Comparison of ENCODE assay signal across 8 mouse cellular contexts in genomic region chr11:87073866-87074440, GRCm38 (mm10). TPM values are rescaled to one million over a fixed set of nuclear protein-coding genes. Genes with fewer than 3 reads are reported as not detected.
A peak's percentile ranks its signal among the peaks of the same experiment; 100 is the strongest.
DNase-seq lines count a peak whose midpoint lies in the region; ATAC-seq and TF ChIP-seq lines count a peak whose summit lies in the region.

Gene Gdpd1 (minus strand): TSS chr11:87074062.

- H3K4me2 ChIP-seq in kidney, embryonic 14.5 days (replicated peaks; ENCODE audit: low read depth, low read length) = peak within 1 kb of the TSS; percentile 97
- peak within 1 kb of the TSS; percentile 91 for H3K4me2 ChIP-seq in limb, embryonic 15.5 days

- TF ChIP-seq CTCF in bone marrow macrophage, adult 2 months (IDR thresholded peaks at IDR 0.05; ENCODE audit: low read depth, low read length) = no peak
- no peak for TF ChIP-seq CTCF in embryonic fibroblast, embryonic 13.5 days (IDR thresholded peaks at IDR 0.05; ENCODE audit: borderline replicate concordance, insufficient read depth, low read length)

- H3K36me3 ChIP-seq in kidney, embryonic 14.5 days (ENCODE audit: control insufficient read depth, insufficient read depth, low read length) = peaks cover 17% of the 10 kb centered on the region
- H3K36me3 ChIP-seq in limb, embryonic 15.5 days = peaks cover 21% of the 10 kb centered on the region

- H3K9me3 ChIP-seq in kidney, embryonic 14.5 days (ENCODE audit: control insufficient read depth, low read length) = no peaks in the 10 kb centered on the region
- H3K9me3 ChIP-seq in limb, embryonic 15.5 days = no peaks in the 10 kb centered on the region

- peak within 1 kb of the TSS; percentile 42 for H3K27ac ChIP-seq in bone marrow macrophage, adult 2 months (ENCODE audit: insufficient read depth, low read depth, low read length)
- H3K27ac ChIP-seq in embryonic fibroblast, embryonic 13.5 days (ENCODE audit: insufficient read depth, low read length) = no peak within 1 kb of the TSS
- H3K27ac ChIP-seq in kidney, embryonic 14.5 days (ENCODE audit: low read depth, low read length) = peak within 1 kb of the TSS; percentile 68
- peak within 1 kb of the TSS; percentile 62 for H3K27ac ChIP-seq in limb, embryonic 15.5 days

- peak; percentile 93 for ATAC-seq in kidney, embryonic 14.5 days (ENCODE audit: low FRiP score, low TSS enrichment)
- peak; percentile 84 for ATAC-seq in limb, embryonic 15.5 days (ENCODE audit: insufficient number of reproducible peaks, low FRiP score, low TSS enrichment, low read depth)
- ATAC-seq in monocyte, adult 5-6 weeks (replicated peaks; ENCODE audit: insufficient number of reproducible peaks, low FRiP score, low TSS enrichment, poor library complexity, severe bottlenecking) = peak; percentile 71

- H3K4me1 ChIP-seq in bone marrow macrophage, adult 2 months (ENCODE audit: control insufficient read depth, insufficient read depth, low read length) = peaks cover 13% of the 10 kb centered on the region
- H3K4me1 ChIP-seq in embryonic fibroblast, embryonic 13.5 days (ENCODE audit: control insufficient read depth, insufficient read depth, low read length) = 0 out of 2 replicates have a peak, but pooled peaks cover 2% of the 10 kb centered on the region
- no peaks in the 10 kb centered on the region; the same call in 1 of the 2 replicates for H3K4me1 ChIP-seq in kidney, embryonic 14.5 days (ENCODE audit: control insufficient read depth, insufficient read depth, low read length)
- H3K4me1 ChIP-seq in limb, embryonic 15.5 days = peaks cover 7% of the 10 kb centered on the region; the same call in 1 of the 2 replicates

- peak within 1 kb of the TSS; percentile 88 for H3K4me3 ChIP-seq in bone marrow macrophage, adult 2 months (ENCODE audit: insufficient read depth, low read length)
- peak within 1 kb of the TSS; percentile 71 for H3K4me3 ChIP-seq in embryonic fibroblast, embryonic 13.5 days (ENCODE audit: insufficient read depth, low read length)
- peak within 1 kb of the TSS; percentile 69 for H3K4me3 ChIP-seq in kidney, embryonic 14.5 days (ENCODE audit: low read length)
- peak within 1 kb of the TSS; percentile 54 for H3K4me3 ChIP-seq in limb, embryonic 15.5 days

- peak within 1 kb of the TSS; percentile 68 for H3K9ac ChIP-seq in kidney, embryonic 14.5 days (ENCODE audit: low read depth, low read length)
- H3K9ac ChIP-seq in limb, embryonic 15.5 days = peak within 1 kb of the TSS; percentile 52

- DNase-seq in 416B (ENCODE audit: low read depth) = peak; percentile 89
- peak; percentile 87 to 88 for DNase-seq in heart, adult 9 months (ENCODE audit: low spot score in 2 of 2)
- DNase-seq in spleen, postnatal 4 days (ENCODE audit: low spot score in 2 of 2) = peak; percentile 84 to 92

- 1% methylated on average over 43 of the region's 43 CpGs for WGBS in kidney, embryonic 14.5 days
- WGBS in limb, embryonic 15.5 days = under 1% methylated on average over 43 of the region's 43 CpGs

- no peak for TF ChIP-seq POLR2A in bone marrow macrophage, adult 2 months (IDR thresholded peaks at IDR 0.05; ENCODE audit: borderline replicate concordance, low read depth, low read length)
- TF ChIP-seq POLR2A in embryonic fibroblast, embryonic 13.5 days (IDR thresholded peaks at IDR 0.05; ENCODE audit: low read depth, low read length) = peak; percentile 82

- no peaks in the 10 kb centered on the region for H3K27me3 ChIP-seq in kidney, embryonic 14.5 days (ENCODE audit: control insufficient read depth, insufficient read depth, low read length)
- no peaks in the 10 kb centered on the region for H3K27me3 ChIP-seq in limb, embryonic 15.5 days

RNA-seq across cellular contexts. Expression of gene Gdpd1, which starts in this region (rescaled TPM):
- 41.1 and 43.1 TPM in 2 replicates for polyA plus RNA-seq in bone marrow macrophage, adult 2 months (2012; ENCODE audit: insufficient read depth, insufficient read length, missing spikeins)
- polyA plus RNA-seq in embryonic fibroblast, embryonic 13.5 days (2011; ENCODE audit: insufficient read length, low read depth, missing spikeins) = 11.6 and 12.0 TPM in 2 replicates
- polyA plus RNA-seq in kidney, embryonic 14.5 days (2014; fragmentation: Nextera tagmentation; extraction: Ambion mirVana) = 23.1 and 27.8 TPM in 2 replicates
- polyA plus RNA-seq in limb, embryonic 15.5 days (2015; fragmentation: Nextera tagmentation; extraction: Ambion mirVana) = 20.7 and 21.7 TPM in 2 replicates
- not detected in 3 replicates for total RNA-seq in monocyte, adult 5-6 weeks (2017)

Comparison
In these comparisons a context has a peak if more than half of its experiments do, and no peak if none do; other contexts are left out.
1. Peak in ATAC-seq in monocyte, adult 5-6 weeks; RNA of the gene not detected or under 1 TPM.